Mouse (Mus musculus) lung, postnatal 0 days (tissue): ENCODE data around the gene Gm20696. TPM values are rescaled to one million over a fixed set of nuclear protein-coding genes. Genes with fewer than 3 reads are reported as not detected.

Source experiments
- ATAC-seq: fragments of 200-750 bp; cut with Nextera tagmentation; 2 replicates; pipeline ENCODE4 v1.8.0; 2017; ENCODE audit warnings: moderate library complexity
- DNase-seq: peaks from one replicate; pipeline ENCODE4 v3.0.0-alpha.2; 2016; ENCODE audit warnings: low spot score
- H3K27ac ChIP-seq: fragments of 300-500 bp; sonication (generic); 2 replicates; pipeline ENCODE4 v1.5.1; 2014; ENCODE audit warnings: antibody characterized with exemption, mild to moderate bottlenecking, low read length, mixed read lengths
- H3K27me3 ChIP-seq: fragments of 300-500 bp; sonication (generic); replicated peaks from 2 replicates; pipeline ENCODE4 v1.6.1; 2014; ENCODE audit warnings: low read length, mixed read lengths; ENCODE audit not compliant: insufficient read depth
- H3K36me3 ChIP-seq: fragments of 300-500 bp; sonication (generic); 2 replicates; pipeline ENCODE4 v1.6.1; 2014; ENCODE audit warnings: low read length, mixed read lengths; ENCODE audit not compliant: insufficient read depth
- H3K4me1 ChIP-seq: fragments of 300-500 bp; sonication (generic); 2 replicates; pipeline ENCODE4 v1.6.1; 2014; ENCODE audit warnings: antibody characterized with exemption, low read depth, low read length, mixed read lengths; ENCODE audit not compliant: insufficient read depth
- H3K4me2 ChIP-seq: fragments of 300-500 bp; sonication (generic); replicated peaks from 2 replicates; pipeline ENCODE4 v1.6.1; 2014; ENCODE audit warnings: low read depth, mild to moderate bottlenecking, low read length, moderate library complexity, mixed read lengths
- H3K4me3 ChIP-seq: fragments of 300-500 bp; sonication (generic); 2 replicates; pipeline ENCODE4 v1.5.1; 2014; ENCODE audit warnings: low read depth, low read length
- H3K9ac ChIP-seq: fragments of 300-500 bp; sonication (generic); replicated peaks from 2 replicates; pipeline ENCODE4 v1.6.1; 2014; ENCODE audit warnings: low read depth, mild to moderate bottlenecking
- H3K9me3 ChIP-seq: fragments of 300-500 bp; sonication (generic); 2 replicates; pipeline ENCODE4 v1.6.1; 2016; ENCODE audit warnings: low read length, mixed read lengths
- CTCF ChIP-seq: IDR thresholded peaks from 2 replicates; pipeline ENCODE4 v1.5.1; 2016; ENCODE audit warnings: antibody characterized with exemption, mild to moderate bottlenecking
- EP300 ChIP-seq: IDR thresholded peaks from 2 replicates; pipeline ENCODE4 v1.6.1; 2016; ENCODE audit warnings: antibody characterized with exemption, mild to moderate bottlenecking, control low read depth
- WGBS: fragments of 180-500 bp; shearing (Covaris S2); extraction: QIAGEN DNeasy Blood & Tissue Kit; methylation state at CpG from one replicate; pipeline ENCODE4 v1.1.7; 2014; 5-methylcytosine and 5-hydroxymethylcytosine counted together
- polyA plus RNA-seq: library from polyadenylated mRNA; unstranded; fragments of >200 nt; fragmentation: Nextera tagmentation; extraction: Ambion mirVana; gene quantifications from 2 replicates; pipeline ENCODE4 v1.2.1, GENCODE M21; 2015

Gene Gm20696
- polyA plus RNA-seq, 1 experiment from 2014 or later = 2.3 TPM

- H3K9ac ChIP-seq = no peak overlapping the region
- ATAC-seq = no peak
- TF ChIP-seq EP300 (no peak), CTCF (no peak)
- 86% methylated on average over 10 of the region's 10 CpGs for WGBS
- H3K4me3 ChIP-seq = no peak overlapping the region
- H3K27me3 ChIP-seq = no peaks in the 10 kb centered on the region
- H3K4me2 ChIP-seq = no peak overlapping the region
- no peak for DNase-seq
- no peak overlapping the region for H3K27ac ChIP-seq
- no peaks in the 10 kb centered on the region for H3K36me3 ChIP-seq
- H3K4me1 ChIP-seq = no peaks in the 10 kb centered on the region
- no peaks in the 10 kb centered on the region for H3K9me3 ChIP-seq
Observed at GRCm38 (mm10) chr6:99233411-99233810, 433.2 kb downstream of the Gm20696 start.

- Histone ChIP-seq H3K27ac (no peak overlapping the region), H3K9ac (no peak overlapping the region), H3K4me3 (no peak overlapping the region), H3K36me3 (no peaks in the 10 kb centered on the region), H3K9me3 (no peaks in the 10 kb centered on the region), H3K27me3 (no peaks in the 10 kb centered on the region), H3K4me2 (no peak overlapping the region), H3K4me1 (no peaks in the 10 kb centered on the region)
- WGBS = 72% methylated on average over 6 of the region's 6 CpGs
- no peak for TF ChIP-seq CTCF
- TF ChIP-seq EP300 = no peak
- DNase-seq (no peak), ATAC-seq (no peak)
Observed at GRCm38 (mm10) chr6:99228336-99228870, 438.2 kb downstream of the Gm20696 start.

- Histone ChIP-seq H3K27me3 (no peaks in the 10 kb centered on the region), H3K27ac (no peak overlapping the region), H3K9me3 (no peaks in the 10 kb centered on the region), H3K4me3 (no peak overlapping the region), H3K9ac (no peak overlapping the region), H3K36me3 (no peaks in the 10 kb centered on the region), H3K4me1 (no peaks in the 10 kb centered on the region), H3K4me2 (no peak overlapping the region)
- 77% methylated on average over 5 of the region's 5 CpGs for WGBS
- TF ChIP-seq EP300 (no peak), CTCF (no peak)
- DNase-seq (no peak), ATAC-seq (no peak)
Observed at GRCm38 (mm10) chr6:99221147-99221546, 445.4 kb downstream of the Gm20696 start.

- Histone ChIP-seq H3K27ac (no peak overlapping the region), H3K36me3 (no peaks in the 10 kb centered on the region), H3K4me2 (no peak overlapping the region), H3K9ac (no peak overlapping the region), H3K27me3 (no peaks in the 10 kb centered on the region), H3K4me3 (no peak overlapping the region), H3K4me1 (no peaks in the 10 kb centered on the region), H3K9me3 (no peaks in the 10 kb centered on the region)
- TF ChIP-seq CTCF (no peak), EP300 (no peak)
- 95% methylated on average over 3 of the region's 3 CpGs for WGBS
- no peak for ATAC-seq
- no peak for DNase-seq
Observed at GRCm38 (mm10) chr6:99220472-99220871, 446.1 kb downstream of the Gm20696 start.

GRCm38 (mm10) chr6:99217846-99218245 lies 448.8 kb downstream of the Gm20696 start:
- no peaks in the 10 kb centered on the region for H3K27me3 ChIP-seq
- H3K9me3 ChIP-seq = no peaks in the 10 kb centered on the region
- WGBS = 49% methylated on average over 2 of the region's 2 CpGs
- ATAC-seq = 0 out of 2 replicates have a peak, but pooled peaks have one; percentile 35
- TF ChIP-seq EP300 (no peak), CTCF (no peak)
- no peak overlapping the region for H3K27ac ChIP-seq
- H3K4me1 ChIP-seq = no peaks in the 10 kb centered on the region
- DNase-seq = peak; percentile 32
- no peak overlapping the region for H3K4me3 ChIP-seq
- H3K9ac ChIP-seq = no peak overlapping the region
- no peaks in the 10 kb centered on the region; the same call in 1 of the 2 replicates for H3K36me3 ChIP-seq
- no peak overlapping the region for H3K4me2 ChIP-seq

- no peak overlapping the region for H3K4me3 ChIP-seq
- no peak overlapping the region for H3K4me2 ChIP-seq
- DNase-seq = no peak
- 87% methylated on average over 5 of the region's 7 CpGs for WGBS
- no peaks in the 10 kb centered on the region for H3K9me3 ChIP-seq
- no peaks in the 10 kb centered on the region; the same call in 1 of the 2 replicates for H3K36me3 ChIP-seq
- H3K27ac ChIP-seq = no peak overlapping the region
- TF ChIP-seq CTCF (no peak), EP300 (no peak)
- no peak overlapping the region for H3K9ac ChIP-seq
- H3K4me1 ChIP-seq = no peaks in the 10 kb centered on the region
- no peaks in the 10 kb centered on the region for H3K27me3 ChIP-seq
- ATAC-seq = no peak
Observed at GRCm38 (mm10) chr6:99217155-99217554, 449.4 kb downstream of the Gm20696 start.

GRCm38 (mm10) chr6:99212461-99212860 lies 454.1 kb downstream of the Gm20696 start:
- no peak overlapping the region for H3K27ac ChIP-seq
- no peaks in the 10 kb centered on the region; the same call in 1 of the 2 replicates for H3K4me1 ChIP-seq
- H3K4me2 ChIP-seq = no peak overlapping the region
- H3K4me3 ChIP-seq = no peak overlapping the region
- DNase-seq = peak; percentile 18
- H3K9ac ChIP-seq = no peak overlapping the region
- no peaks in the 10 kb centered on the region; the same call in 1 of the 2 replicates for H3K36me3 ChIP-seq
- no peaks in the 10 kb centered on the region for H3K27me3 ChIP-seq
- no peak for TF ChIP-seq EP300
- TF ChIP-seq CTCF = no peak
- WGBS = 85% methylated on average over 4 of the region's 4 CpGs
- no peak for ATAC-seq
- H3K9me3 ChIP-seq = no peaks in the 10 kb centered on the region
